Mouse (Mus musculus) liver, embryonic 14.5 days (tissue): ENCODE data around the gene Magi1. TPM values are rescaled to one million over a fixed set of nuclear protein-coding genes. Genes with fewer than 3 reads are reported as not detected.
A peak's percentile ranks its signal among the peaks of the same experiment; 100 is the strongest.

Experiments
- ATAC-seq: fragments of 200-750 bp; cut with Nextera tagmentation; 2 replicates; pipeline ENCODE4 v1.8.0; 2017; ENCODE audit warnings: moderate number of reproducible peaks, mild to moderate bottlenecking, moderate library complexity; ENCODE audit not compliant: insufficient read depth
- DNase-seq, 3 experiments: peaks; one replicate each; pipeline ENCODE4 v3.0.0-alpha.2; 2012 to 2013; ENCODE audit warnings: low read depth in 3 of 3, low spot score in 3 of 3
- H3K27ac ChIP-seq: fragments of 300-500 bp; sonication (generic); 2 replicates; pipeline ENCODE4 v1.5.1; 2014; ENCODE audit warnings: moderate library complexity, mild to moderate bottlenecking, control low read depth, inconsistent platforms
- H3K27me3 ChIP-seq: fragments of 300-500 bp; sonication (generic); 2 replicates; pipeline ENCODE4 v1.6.1; 2014; ENCODE audit warnings: mild to moderate bottlenecking, low read length, moderate library complexity; ENCODE audit not compliant: control insufficient read depth, insufficient read depth
- H3K36me3 ChIP-seq: fragments of 300-500 bp; sonication (generic); replicated peaks from 2 replicates; pipeline ENCODE4 v1.6.1; 2014; ENCODE audit warnings: low read depth; ENCODE audit not compliant: control insufficient read depth, insufficient read depth
- H3K4me1 ChIP-seq, 2 experiments: fragments of 200-500 bp in 1 of 2; fragments of 300-500 bp in 1 of 2; sonication (generic) in 1 of 2; replicated peaks; 2 replicates each; pipeline ENCODE4 v1.6.1; 2012 to 2014; ENCODE audit warnings: antibody characterized with exemption in 1 of 2, inconsistent platforms in 1 of 2, low read length in 1 of 2; ENCODE audit not compliant: control insufficient read depth in 2 of 2, insufficient read depth in 2 of 2
- H3K4me2 ChIP-seq: fragments of 300-500 bp; sonication (generic); 2 replicates; pipeline ENCODE4 v1.6.1; 2014; ENCODE audit warnings: low read depth, mild to moderate bottlenecking, control low read depth, moderate library complexity
- H3K4me3 ChIP-seq, 2 experiments: fragments of 200-500 bp in 1 of 2; fragments of 300-500 bp in 1 of 2; sonication (generic) in 1 of 2; 2 replicates each; pipeline ENCODE4 v1.5.1; 2012 to 2014; ENCODE audit warnings: low read depth in 2 of 2, low read length in 2 of 2, mild to moderate bottlenecking in 2 of 2, control low read depth in 1 of 2, inconsistent platforms in 1 of 2, moderate library complexity in 1 of 2; ENCODE audit not compliant: insufficient read depth in 1 of 2
- H3K9ac ChIP-seq: fragments of 300-500 bp; sonication (generic); replicated peaks from 2 replicates; pipeline ENCODE4 v1.6.1; 2014; ENCODE audit warnings: mild to moderate bottlenecking, control low read depth, moderate library complexity
- H3K9me3 ChIP-seq: fragments of 300-500 bp; sonication (generic); 2 replicates; pipeline ENCODE4 v1.6.1; 2016; ENCODE audit warnings: low read length, mixed read lengths; ENCODE audit not compliant: control insufficient read depth
- CTCF ChIP-seq: IDR thresholded peaks from 2 replicates; pipeline ENCODE4 v1.5.1; 2016; ENCODE audit warnings: antibody characterized with exemption, low read depth, control low read depth
- EP300 ChIP-seq: IDR thresholded peaks from 2 replicates; pipeline ENCODE4 v1.6.1; 2016; ENCODE audit warnings: antibody characterized with exemption, low read depth
- WGBS: fragments of 180-500 bp; shearing (Covaris S2); extraction: QIAGEN DNeasy Blood & Tissue Kit; methylation state at CpG from one replicate; pipeline ENCODE4 v1.1.7; 2014; ENCODE audit not compliant: insufficient replicate concordance; 5-methylcytosine and 5-hydroxymethylcytosine counted together
- polyA plus RNA-seq, 2 experiments: library from polyadenylated mRNA; depleted of rRNA in 1 of 2; stranded (reverse) in 1 of 2; unstranded in 1 of 2; fragments of >200 nt; fragmentation: Nextera tagmentation in 1 of 2; extraction: Ambion mirVana in 1 of 2; gene quantifications; 2 replicates each; pipeline versions ENCODE4 v1.2.1 to v1.2.3; 2012 to 2014

The Magi1 gene
- polyA plus RNA-seq (2012; rRNA removed) (0.96 and 1.3 TPM in 2 replicates), polyA plus RNA-seq (2014; fragmentation: Nextera tagmentation; extraction: Ambion mirVana) (0.78 and 1.1 TPM in 2 replicates)

DNA sequence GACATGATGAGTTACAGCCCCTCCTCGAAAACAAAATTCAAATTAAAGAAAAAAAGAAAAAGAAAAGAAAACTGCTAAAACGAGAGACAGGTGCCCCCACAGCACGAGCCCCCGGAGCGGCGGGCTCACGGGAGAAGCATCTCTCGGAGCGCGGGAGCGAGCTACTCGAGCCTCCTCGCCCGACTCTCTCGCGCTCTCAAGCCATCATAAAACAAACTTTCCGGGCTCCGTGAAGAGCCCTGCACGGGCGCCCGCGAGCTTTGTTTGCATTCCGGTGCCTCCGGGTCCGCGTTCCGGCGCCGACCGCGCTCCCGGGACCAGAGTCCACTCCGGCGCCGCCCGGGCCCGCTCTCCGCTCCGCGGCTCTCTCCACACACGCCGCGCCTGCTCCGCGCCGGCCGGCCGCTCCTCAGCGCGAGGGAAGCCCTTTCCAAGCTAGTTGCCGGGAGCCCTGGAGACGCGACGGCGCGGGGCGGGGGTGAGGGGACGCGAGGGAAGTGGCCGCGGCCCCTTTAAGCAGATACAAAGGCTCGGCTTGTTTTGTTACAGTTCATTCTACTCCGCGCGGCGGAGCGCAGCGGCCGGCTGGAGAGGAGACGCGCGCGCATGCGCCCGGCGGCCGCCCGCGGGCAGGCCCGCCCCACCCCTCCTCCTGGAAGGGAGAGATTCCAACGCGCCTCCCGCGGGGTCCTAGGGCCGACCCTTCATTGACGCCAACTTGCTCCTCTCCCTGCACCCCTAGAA lies at the start of gene Magi1:
Gene Magi1, minus strand, starts transcription at position 600 of the 744 bp plus-strand sequence.
- Histone ChIP-seq H3K27ac (no peak within 1 kb of the TSS), H3K27me3 (peaks cover 44% of the 10 kb centered on the region)

DNA sequence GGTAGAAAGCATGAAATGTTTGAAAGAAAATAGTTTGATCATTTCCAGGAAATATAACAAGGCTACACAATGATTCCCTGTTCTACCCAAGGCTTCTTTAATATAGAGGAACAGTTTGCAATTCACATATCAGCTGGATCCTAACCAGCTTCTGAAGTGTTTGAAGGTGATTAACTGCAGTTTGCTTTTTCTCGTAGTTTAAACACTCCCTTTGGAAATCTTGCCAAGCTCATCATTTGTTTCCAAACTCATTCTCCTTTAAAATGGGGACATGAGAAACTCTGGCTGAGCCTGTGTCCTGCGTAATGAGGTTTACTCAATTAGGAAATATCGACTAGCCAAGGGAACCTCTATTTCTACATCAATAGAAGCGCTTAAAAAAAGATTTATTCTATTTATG lies 43.4 kb upstream of the Magi1 start:
- WGBS = 65% methylated on average over 4 of the region's 4 CpGs
- TF ChIP-seq EP300 (no peak), CTCF (no peak)
- no peaks in the 10 kb centered on the region for H3K36me3 ChIP-seq
- H3K9me3 ChIP-seq = no peaks in the 10 kb centered on the region
- no peak for ATAC-seq
- no peak overlapping the region for H3K27ac ChIP-seq
- H3K9ac ChIP-seq = no peak overlapping the region
- H3K4me2 ChIP-seq = no peak overlapping the region
- H3K4me1 ChIP-seq = no peaks in the 10 kb centered on the region
- DNase-seq = no peak
- no peak overlapping the region for H3K4me3 ChIP-seq
- no peaks in the 10 kb centered on the region for H3K27me3 ChIP-seq

More for the DNA sequence above, at the start of gene Magi1:
- DNase-seq = peak; percentile 45 to 59 (median 49)
- under 1% methylated on average over 86 of the region's 86 CpGs for WGBS
- no peaks in the 10 kb centered on the region for H3K9me3 ChIP-seq
- peak within 1 kb of the TSS; percentile 45 for H3K9ac ChIP-seq
- H3K36me3 ChIP-seq = no peaks in the 10 kb centered on the region
- no peak for TF ChIP-seq EP300
- no peak for TF ChIP-seq CTCF
- H3K4me3 ChIP-seq = peak within 1 kb of the TSS; percentile 58 to 70
- H3K4me2 ChIP-seq = peak within 1 kb of the TSS; percentile 74
- peak; percentile 87 for ATAC-seq
- H3K4me1 ChIP-seq = no peaks in the 10 kb centered on the region

DNA sequence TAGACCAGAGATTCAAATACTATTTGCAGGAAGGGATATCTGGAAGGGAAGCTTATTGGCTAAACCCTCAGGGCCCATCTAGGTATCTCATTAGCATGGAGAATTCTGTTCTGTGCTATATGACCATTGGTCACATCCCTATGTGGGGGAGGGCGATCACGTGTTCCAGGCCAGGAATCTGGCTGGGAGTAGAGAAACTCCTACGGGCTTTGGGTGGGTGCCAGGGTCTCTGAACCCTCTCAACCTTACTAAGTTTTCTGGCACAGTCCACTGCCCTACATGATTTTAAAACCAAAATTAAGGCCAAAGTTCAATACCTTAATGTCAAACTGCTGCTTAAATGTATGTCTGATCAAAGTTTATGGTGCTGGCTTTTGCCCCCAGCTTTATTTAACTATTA lies 33.2 kb upstream of the Magi1 start:
- H3K9ac ChIP-seq = no peak overlapping the region
- no peak overlapping the region for H3K4me2 ChIP-seq
- H3K4me3 ChIP-seq = no peak overlapping the region
- ATAC-seq = no peak
- TF ChIP-seq CTCF (no peak), EP300 (no peak)
- no peak for DNase-seq
- H3K27me3 ChIP-seq = no peaks in the 10 kb centered on the region
- H3K27ac ChIP-seq = no peak overlapping the region
- no peaks in the 10 kb centered on the region for H3K9me3 ChIP-seq
- H3K4me1 ChIP-seq = no peaks in the 10 kb centered on the region
- 67% methylated on average over 3 of the region's 3 CpGs for WGBS
- no peaks in the 10 kb centered on the region for H3K36me3 ChIP-seq

DNA sequence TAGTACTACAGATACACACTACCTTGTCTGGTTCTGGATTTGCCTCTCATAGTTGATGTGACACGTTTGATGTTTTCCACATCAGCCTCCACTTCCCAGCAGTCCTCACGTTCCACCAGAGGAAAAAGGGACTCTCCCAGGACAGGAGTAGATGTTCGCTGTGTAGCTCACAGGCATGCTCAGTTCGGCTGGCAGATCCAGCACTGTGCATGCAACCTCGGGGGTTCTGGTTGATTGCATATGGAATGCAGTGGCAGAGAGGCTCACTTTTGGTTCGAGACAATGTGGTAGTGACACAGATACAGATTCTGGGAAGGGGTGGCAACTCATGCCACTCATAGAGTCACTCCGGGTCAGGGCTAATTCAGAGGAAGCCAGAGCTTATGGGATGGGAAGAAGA lies 28.6 kb upstream of the Magi1 start:
- Histone ChIP-seq H3K27me3 (no peaks in the 10 kb centered on the region), H3K36me3 (no peaks in the 10 kb centered on the region), H3K4me1 (no peaks in the 10 kb centered on the region), H3K9me3 (no peaks in the 10 kb centered on the region), H3K4me2 (no peak overlapping the region), H3K4me3 (no peak overlapping the region), H3K9ac (no peak overlapping the region), H3K27ac (no peak overlapping the region)
- TF ChIP-seq CTCF (no peak), EP300 (no peak)
- no peak for DNase-seq
- no peak for ATAC-seq
- WGBS = 51% methylated on average over 7 of the region's 7 CpGs

DNA sequence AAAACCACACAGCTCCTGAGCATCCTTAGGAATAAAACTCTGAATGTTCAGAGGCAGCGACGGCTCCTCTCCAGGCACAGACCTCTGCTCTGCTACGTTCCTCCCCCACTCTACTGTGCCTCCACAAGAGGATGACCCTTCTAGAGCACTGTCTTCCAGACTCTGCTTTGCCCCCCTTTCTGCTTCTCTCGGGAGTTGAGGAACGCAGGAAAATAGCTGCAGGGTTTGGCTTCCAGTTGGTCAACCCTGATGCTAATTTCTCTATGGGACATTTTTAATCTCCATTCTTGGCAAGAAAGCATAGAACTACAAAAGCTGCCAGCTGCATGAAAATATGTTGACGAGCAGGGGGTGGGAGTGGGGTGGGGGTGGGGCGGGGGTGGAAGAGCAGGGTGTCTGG lies 24.8 kb upstream of the Magi1 start:
- ATAC-seq = no peak
- H3K4me2 ChIP-seq = no peak overlapping the region
- H3K9ac ChIP-seq = no peak overlapping the region
- TF ChIP-seq EP300 (no peak), CTCF (no peak)
- DNase-seq = no peak
- no peaks in the 10 kb centered on the region for H3K4me1 ChIP-seq
- H3K36me3 ChIP-seq = no peaks in the 10 kb centered on the region
- no peak overlapping the region for H3K27ac ChIP-seq
- WGBS = 46% methylated on average over 7 of the region's 7 CpGs
- no peaks in the 10 kb centered on the region for H3K27me3 ChIP-seq
- no peak overlapping the region for H3K4me3 ChIP-seq
- H3K9me3 ChIP-seq = no peaks in the 10 kb centered on the region
